Mouse (Mus musculus) CH12.LX (cell line): ENCODE measurements at regions not wholly inside any gene's neighbourhood (a gene's known extent, or its start where the extent isn't known, plus 50 kb on each side); places are given as distances from the start of the nearest gene placed in this dataset.

Experiments used
- DNase-seq: peaks from one replicate; pipeline ENCODE4 v3.0.0-alpha.2; 2013; ENCODE audit errors: extremely low read depth
- H3K27ac ChIP-seq: 2 replicates; pipeline ENCODE4 v1.5.1; 2012; ENCODE audit warnings: low read depth, mild to moderate bottlenecking, control low read depth, moderate library complexity; ENCODE audit not compliant: insufficient read depth
- H3K27me3 ChIP-seq: replicated peaks from 2 replicates; pipeline ENCODE3; 2012; ENCODE audit warnings: inconsistent platforms
- H3K36me3 ChIP-seq, 2 experiments: replicated peaks in 1 of 2; 2 replicates each; pipeline versions ENCODE3 to v1.6.1; 2012; ENCODE audit warnings: inconsistent platforms in 1 of 2, low read length in 1 of 2, mild to moderate bottlenecking in 1 of 2, mixed read lengths in 1 of 2, moderate library complexity in 1 of 2; ENCODE audit not compliant: control insufficient read depth in 1 of 2, insufficient read depth in 1 of 2
- H3K4me1 ChIP-seq, 2 experiments: 2 replicates each; pipeline ENCODE4 v1.6.1; 2012; ENCODE audit warnings: inconsistent platforms in 1 of 2, moderate library complexity in 1 of 2; ENCODE audit not compliant: insufficient read depth in 2 of 2, control insufficient read depth in 1 of 2
- H3K4me2 ChIP-seq: 2 replicates; pipeline ENCODE4 v1.6.1; 2012; ENCODE audit warnings: low read depth, mild to moderate bottlenecking, control low read depth; ENCODE audit not compliant: poor library complexity, insufficient read depth, severe bottlenecking
- H3K4me3 ChIP-seq, 3 experiments: fragments of 150-350 bp in 1 of 3; sonication (generic) in 1 of 3; replicated peaks in 1 of 3; 2 replicates each; pipeline versions ENCODE3 to v1.5.1; 2011 to 2012; ENCODE audit warnings: low read depth in 2 of 3, low read length in 2 of 3, mild to moderate bottlenecking in 2 of 3, moderate library complexity in 2 of 3, control low read depth in 1 of 3, improper control_type of control experiment in 1 of 3, inconsistent platforms in 1 of 3, mixed read lengths in 1 of 3; ENCODE audit not compliant: poor library complexity in 1 of 3
- H3K79me2 ChIP-seq: replicated peaks from 2 replicates; pipeline ENCODE4 v1.6.1; 2012; ENCODE audit warnings: mild to moderate bottlenecking, moderate library complexity; ENCODE audit not compliant: control insufficient read depth, poor library complexity, insufficient read depth, severe bottlenecking; ENCODE audit errors: extremely low read depth
- H3K9ac ChIP-seq: 2 replicates; pipeline ENCODE4 v1.6.1; 2012; ENCODE audit warnings: low read depth, mild to moderate bottlenecking, control low read depth, moderate library complexity; ENCODE audit not compliant: insufficient read depth
- H3K9me3 ChIP-seq: replicated peaks from 2 replicates; pipeline ENCODE3; 2012; ENCODE audit warnings: low read length, inconsistent platforms, mixed read lengths
- BHLHE40 ChIP-seq: IDR thresholded peaks from 2 replicates; pipeline ENCODE4 v1.6.1; 2011; ENCODE audit warnings: mild to moderate bottlenecking, low read depth, low read length, improper control_type of control experiment
- CHD1 ChIP-seq: IDR thresholded peaks from 2 replicates; pipeline ENCODE4 v1.6.1; 2012; ENCODE audit warnings: low read depth, low read length, improper control_type of control experiment, inconsistent platforms
- ELF1 ChIP-seq: IDR thresholded peaks from 2 replicates; pipeline ENCODE4 v1.6.1; 2014; ENCODE audit warnings: low read depth, mild to moderate bottlenecking, inconsistent platforms, low read length, improper control_type of control experiment
- ETS1 ChIP-seq: conservative IDR thresholded peaks from 2 replicates; pipeline ENCODE4 v1.6.1; 2012; ENCODE audit warnings: low read depth, mild to moderate bottlenecking, inconsistent platforms, low read length, improper control_type of control experiment, moderate library complexity
- GABPA ChIP-seq: IDR thresholded peaks from 2 replicates; pipeline ENCODE4 v1.6.1; 2012; ENCODE audit warnings: low read depth, low read length, improper control_type of control experiment, inconsistent platforms; ENCODE audit not compliant: insufficient replicate concordance
- JUN ChIP-seq: IDR thresholded peaks from 2 replicates; pipeline ENCODE4 v1.6.1; 2011; ENCODE audit warnings: low read depth, mild to moderate bottlenecking, low read length, improper control_type of control experiment, moderate library complexity; ENCODE audit not compliant: insufficient read depth
- JUND ChIP-seq: conservative IDR thresholded peaks from 2 replicates; pipeline ENCODE4 v1.6.1; 2011; ENCODE audit warnings: low read depth, low read length, improper control_type of control experiment
- KAT2A ChIP-seq: IDR thresholded peaks from 2 replicates; pipeline ENCODE4 v1.6.1; 2012; ENCODE audit warnings: low read length, improper control_type of control experiment, inconsistent platforms; ENCODE audit not compliant: insufficient replicate concordance
- MAFK ChIP-seq: IDR thresholded peaks from 2 replicates; pipeline ENCODE4 v1.6.1; 2011; ENCODE audit warnings: low read length, improper control_type of control experiment; ENCODE audit not compliant: insufficient replicate concordance
- MEF2A ChIP-seq: IDR thresholded peaks from 2 replicates; pipeline ENCODE4 v1.6.1; 2014; ENCODE audit warnings: low read depth, mild to moderate bottlenecking, inconsistent platforms, low read length, improper control_type of control experiment, borderline replicate concordance
- MXI1 ChIP-seq: IDR thresholded peaks from 2 replicates; pipeline ENCODE4 v1.6.1; 2011; ENCODE audit warnings: mild to moderate bottlenecking, low read depth, low read length, improper control_type of control experiment
- MYC ChIP-seq: IDR thresholded peaks from 2 replicates; pipeline ENCODE4 v1.6.1; 2011; ENCODE audit warnings: low read depth, mild to moderate bottlenecking, improper control_type of control experiment, low read length
- NELFE ChIP-seq: IDR thresholded peaks from 2 replicates; pipeline ENCODE4 v1.6.1; 2011; ENCODE audit warnings: low read depth, low read length, improper control_type of control experiment
- NRF1 ChIP-seq: IDR thresholded peaks from 2 replicates; pipeline ENCODE4 v1.6.1; 2014; ENCODE audit warnings: low read depth, mild to moderate bottlenecking, inconsistent platforms, low read length, improper control_type of control experiment, moderate library complexity
- POLR2A ChIP-seq: IDR thresholded peaks from 2 replicates; pipeline ENCODE4 v1.6.1; 2011; ENCODE audit warnings: low read depth, mild to moderate bottlenecking, improper control_type of control experiment, low read length
- RAD21 ChIP-seq: IDR thresholded peaks from 2 replicates; pipeline ENCODE4 v1.6.1; 2011; ENCODE audit warnings: low read depth, mild to moderate bottlenecking, low read length, improper control_type of control experiment, moderate library complexity
- SMC3 ChIP-seq: IDR thresholded peaks from 2 replicates; pipeline ENCODE4 v1.6.1; 2011; ENCODE audit warnings: low read depth, low read length, improper control_type of control experiment
- TBP ChIP-seq: conservative IDR thresholded peaks from 2 replicates; pipeline ENCODE4 v1.6.1; 2011; ENCODE audit warnings: low read depth, low read length, improper control_type of control experiment
- UBTF ChIP-seq: IDR thresholded peaks from 2 replicates; pipeline ENCODE4 v1.6.1; 2012; ENCODE audit warnings: low read depth, mild to moderate bottlenecking, inconsistent platforms, low read length, improper control_type of control experiment, moderate library complexity
- USF1 ChIP-seq: IDR thresholded peaks from 2 replicates; pipeline ENCODE4 v1.6.1; 2014; ENCODE audit warnings: low read depth, mild to moderate bottlenecking, inconsistent platforms, low read length, improper control_type of control experiment
- USF2 ChIP-seq: conservative IDR thresholded peaks from 2 replicates; pipeline ENCODE4 v1.6.1; 2011; ENCODE audit warnings: low read depth, low read length, improper control_type of control experiment
- ZC3H11A ChIP-seq: IDR thresholded peaks from 2 replicates; pipeline ENCODE4 v1.6.1; 2012; ENCODE audit warnings: low read depth, mild to moderate bottlenecking, inconsistent platforms, low read length, improper control_type of control experiment
- ZKSCAN1 ChIP-seq: IDR thresholded peaks from 2 replicates; pipeline ENCODE4 v1.6.1; 2012; ENCODE audit warnings: low read depth, inconsistent platforms, low read length, improper control_type of control experiment, borderline replicate concordance
- ZNF384 ChIP-seq: IDR thresholded peaks from 2 replicates; pipeline ENCODE4 v1.6.1; 2012; ENCODE audit warnings: low read depth, low read length, improper control_type of control experiment, inconsistent platforms
- dilution Hi-C: fragments of 300-500 bp; cut with MboI; formaldehyde crosslinking; loops from 2 replicates; pipeline ENCODE4 v1.14.3; 2020; ENCODE audit warnings: low sequenced_read_pairs; ENCODE audit not compliant: extremely low pct_unique_long_range_greater_than_20kb, extremely low pct_ligation_motif_present
- in situ Hi-C: fragments of 300-500 bp; cut with MboI; formaldehyde crosslinking; loops from 3 replicates; pipeline ENCODE4 v1.14.3; 2019; ENCODE audit warnings: low sequenced_read_pairs, low pct_ligation_motif_present, low pct_unique_long_range_greater_than_20kb, mixed read lengths

DNA sequence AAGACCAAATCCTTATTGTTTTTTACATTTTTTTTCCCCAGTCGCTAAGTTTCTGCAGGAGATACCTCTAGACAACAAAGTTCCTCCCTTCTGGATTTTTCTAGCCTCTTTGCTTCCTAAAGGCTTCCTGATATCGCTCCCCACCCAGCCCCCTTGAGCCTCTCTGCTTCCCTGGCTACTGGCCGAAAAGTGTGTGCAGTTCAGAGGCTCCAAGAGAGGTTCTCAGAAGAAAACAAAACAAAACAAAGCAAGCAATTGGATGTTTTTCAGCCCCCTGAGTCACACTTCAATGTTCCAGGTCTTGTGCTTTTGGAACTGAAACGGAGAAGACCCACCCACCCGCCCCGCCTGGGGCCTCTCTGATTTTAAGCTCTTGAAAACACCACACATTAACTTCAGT is 54.1 kb upstream of the Fer start:
- Histone ChIP-seq H3K4me1 (no peaks in the 10 kb centered on the region), H3K4me2 (no peak overlapping the region), H3K27me3 (no peaks in the 10 kb centered on the region), H3K4me3 (no peak overlapping the region), H3K27ac (no peak overlapping the region), H3K9me3 (no peaks in the 10 kb centered on the region), H3K79me2 (no peaks in the 10 kb centered on the region), H3K9ac (no peak overlapping the region), H3K36me3 (no peaks in the 10 kb centered on the region)
- TF ChIP-seq MEF2A (no peak), SMC3 (no peak), ZC3H11A (no peak), USF2 (no peak), KAT2A (no peak), NRF1 (no peak), ETS1 (no peak), RAD21 (no peak), ZNF384 (no peak)
- dilution Hi-C loops (no loop called here), in situ Hi-C loops (no loop called here)
- DNase-seq = no peak

DNA sequence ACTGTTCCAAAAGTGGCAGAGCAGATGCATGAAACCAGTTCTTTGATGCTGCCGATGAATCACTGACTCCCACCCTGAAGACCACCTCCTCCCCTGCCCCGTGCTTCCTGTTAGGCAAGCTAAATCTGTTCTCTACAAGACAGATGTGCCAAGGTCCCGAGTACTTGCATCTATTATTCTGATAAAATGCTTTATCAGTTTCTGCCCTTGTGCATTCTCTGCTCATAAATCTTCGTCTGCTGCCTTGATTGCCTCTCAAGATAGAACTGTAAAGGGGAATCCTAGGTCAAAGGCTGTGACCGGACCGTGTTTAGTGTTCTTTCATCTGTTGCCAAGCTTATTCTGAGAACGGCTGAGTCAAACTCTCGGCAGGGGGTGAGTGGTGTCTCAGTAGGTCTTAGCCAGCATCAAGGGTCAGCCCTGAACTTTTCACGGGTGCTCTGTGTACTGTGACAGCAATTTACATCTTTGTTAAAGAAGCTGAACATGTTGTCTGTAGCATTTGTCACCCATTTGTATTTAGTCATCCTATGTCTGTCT is 51.5 kb upstream of the Fer start:
- H3K9ac ChIP-seq = no peak overlapping the region
- H3K27me3 ChIP-seq = peaks cover 1% of the 10 kb centered on the region
- no peak for DNase-seq
- no peaks in the 10 kb centered on the region for H3K9me3 ChIP-seq
- no peak for TF ChIP-seq MAFK
- TF ChIP-seq MEF2A = no peak
- TF ChIP-seq GABPA = no peak
- no peak for TF ChIP-seq MYC
- no peak for TF ChIP-seq POLR2A
- no peak for TF ChIP-seq KAT2A
- no peak for TF ChIP-seq CHD1
- no peak for TF ChIP-seq MXI1
- TF ChIP-seq ELF1 = no peak
- TF ChIP-seq NRF1 = no peak
- TF ChIP-seq JUND = no peak
- no peak for TF ChIP-seq BHLHE40
- no peak for TF ChIP-seq TBP
- TF ChIP-seq NELFE = no peak
- TF ChIP-seq ZNF384 = no peak
- TF ChIP-seq USF1 = no peak
- TF ChIP-seq SMC3 = no peak
- no peak for TF ChIP-seq UBTF
- no peak for TF ChIP-seq ZKSCAN1
- TF ChIP-seq JUN = no peak
- no peaks in the 10 kb centered on the region for H3K36me3 ChIP-seq
- H3K27ac ChIP-seq = no peak overlapping the region
- H3K79me2 ChIP-seq = no peaks in the 10 kb centered on the region
- dilution Hi-C loops (no loop called here), in situ Hi-C loops (no loop called here)
- H3K4me2 ChIP-seq = no peak overlapping the region
- H3K4me3 ChIP-seq = no peak overlapping the region
- H3K4me1 ChIP-seq = no peaks in the 10 kb centered on the region
